Mouse (Mus musculus): Measurements from ENCODE around the gene Atp6v0a2. TPM values are rescaled to one million over a fixed set of nuclear protein-coding genes. Genes with fewer than 3 reads are reported as not detected.

Atp6v0a2 gene
- total and polyA plus RNA-seq, 3 experiments, result 7.7 to 13.2 (median 10.9) TPM

GRCm38 (mm10) chr5:124724997-124725396 lies 96.6 kb downstream of the Atp6v0a2 start, which contains the start of gene Dnah10:
Dnah10 (plus strand) TSS chr5:124725085.
- Histone ChIP-seq H3K4me3 (replicated peaks in 1 of 3; ENCODE audit: low read depth in 2 of 3, low read length in 2 of 3, poor library complexity in 1 of 3) (no peak within 1 kb of the TSS), H3K27ac (ENCODE audit: insufficient read depth, low read depth) (no peak within 1 kb of the TSS), H3K79me2 (replicated peaks; ENCODE audit: control insufficient read depth, extremely low read depth, insufficient read depth, poor library complexity, severe bottlenecking) (no peaks in the 10 kb centered on the region), H3K27me3 (replicated peaks) (no peaks in the 10 kb centered on the region), H3K36me3 (replicated peaks in 1 of 2; ENCODE audit: control insufficient read depth in 1 of 2, insufficient read depth in 1 of 2, low read length in 1 of 2) (peaks cover 20 to 50% of the 10 kb centered on the region in 2 experiments), H3K4me1 (ENCODE audit: control insufficient read depth in 1 of 2, insufficient read depth in 2 of 2) (no peaks in the 10 kb centered on the region; a peak in 1 of 4 replicates), H3K9ac (ENCODE audit: insufficient read depth, low read depth) (no peak within 1 kb of the TSS), H3K9me3 (replicated peaks; ENCODE audit: low read length) (no peaks in the 10 kb centered on the region), H3K4me2 (ENCODE audit: insufficient read depth, low read depth, poor library complexity, severe bottlenecking) (no peak within 1 kb of the TSS)
- in situ Hi-C loops (cut with MboI; ENCODE audit: low pct_ligation_motif_present, low pct_unique_long_range_greater_than_20kb, low sequenced_read_pairs) (no loop called here), dilution Hi-C loops (cut with MboI; ENCODE audit: extremely low pct_ligation_motif_present, extremely low pct_unique_long_range_greater_than_20kb, low sequenced_read_pairs) (no loop called here)
- TF ChIP-seq IRF4 (IDR thresholded peaks at IDR 0.05; ENCODE audit: low read depth, low read length) (no peak), JUND (conservative IDR thresholded peaks at IDR 0.05; ENCODE audit: low read depth, low read length) (no peak), ELF1 (IDR thresholded peaks at IDR 0.05; ENCODE audit: low read depth, low read length) (no peak), ZNF384 (IDR thresholded peaks at IDR 0.05; ENCODE audit: low read depth, low read length) (no peak), USF1 (IDR thresholded peaks at IDR 0.05; ENCODE audit: low read depth, low read length) (no peak), SIN3A (IDR thresholded peaks at IDR 0.05; ENCODE audit: low read length) (no peak), HCFC1 (IDR thresholded peaks at IDR 0.05; ENCODE audit: low read depth, low read length) (no peak), ZKSCAN1 (IDR thresholded peaks at IDR 0.05; ENCODE audit: borderline replicate concordance, low read depth, low read length) (no peak), MEF2A (IDR thresholded peaks at IDR 0.05; ENCODE audit: borderline replicate concordance, low read depth, low read length) (no peak), CHD2 (IDR thresholded peaks at IDR 0.05; ENCODE audit: low read length) (no peak), NELFE (IDR thresholded peaks at IDR 0.05; ENCODE audit: low read depth, low read length) (no peak)
- no peak for DNase-seq (ENCODE audit: extremely low read depth)

GRCm38 (mm10) chr5:124729662-124730206 lies 101.4 kb downstream of the Atp6v0a2 start:
- peak overlapping the region; percentile 20 to 35 (median 29) for H3K4me3 ChIP-seq (replicated peaks in 1 of 3; ENCODE audit: low read depth in 2 of 3, low read length in 2 of 3, poor library complexity in 1 of 3)
- TF ChIP-seq KAT2A (IDR thresholded peaks at IDR 0.05; ENCODE audit: insufficient replicate concordance, low read length) (no peak), ZKSCAN1 (IDR thresholded peaks at IDR 0.05; ENCODE audit: borderline replicate concordance, low read depth, low read length) (no peak), E2F4 (IDR thresholded peaks at IDR 0.05; ENCODE audit: insufficient replicate concordance, low read depth, low read length) (no peak), ZC3H11A (IDR thresholded peaks at IDR 0.05; ENCODE audit: low read depth, low read length) (no peak), MYC (IDR thresholded peaks at IDR 0.05; ENCODE audit: low read depth, low read length) (no peak), ETS1 (conservative IDR thresholded peaks at IDR 0.05; ENCODE audit: low read depth, low read length) (no peak), JUND (conservative IDR thresholded peaks at IDR 0.05; ENCODE audit: low read depth, low read length) (no peak), CHD2 (IDR thresholded peaks at IDR 0.05; ENCODE audit: low read length) (no peak), MAFK (IDR thresholded peaks at IDR 0.05; ENCODE audit: insufficient replicate concordance, low read length) (no peak), USF2 (conservative IDR thresholded peaks at IDR 0.05; ENCODE audit: low read depth, low read length) (no peak)
- no peaks in the 10 kb centered on the region for H3K27me3 ChIP-seq (replicated peaks)
- no peaks in the 10 kb centered on the region; a peak in 1 of 4 replicates for H3K4me1 ChIP-seq (ENCODE audit: control insufficient read depth in 1 of 2, insufficient read depth in 2 of 2)
- H3K9me3 ChIP-seq (replicated peaks; ENCODE audit: low read length), result no peaks in the 10 kb centered on the region
- in situ Hi-C loops (cut with MboI; ENCODE audit: low pct_ligation_motif_present, low pct_unique_long_range_greater_than_20kb, low sequenced_read_pairs) (no loop called here), dilution Hi-C loops (cut with MboI; ENCODE audit: extremely low pct_ligation_motif_present, extremely low pct_unique_long_range_greater_than_20kb, low sequenced_read_pairs) (no loop called here)
- H3K4me2 ChIP-seq (ENCODE audit: insufficient read depth, low read depth, poor library complexity, severe bottlenecking), result peak overlapping the region; percentile 83
- no peaks in the 10 kb centered on the region for H3K79me2 ChIP-seq (replicated peaks; ENCODE audit: control insufficient read depth, extremely low read depth, insufficient read depth, poor library complexity, severe bottlenecking)
- no peak overlapping the region for H3K9ac ChIP-seq (ENCODE audit: insufficient read depth, low read depth)
- DNase-seq (ENCODE audit: extremely low read depth), result no peak
- H3K36me3 ChIP-seq (replicated peaks in 1 of 2; ENCODE audit: control insufficient read depth in 1 of 2, insufficient read depth in 1 of 2, low read length in 1 of 2), result peaks cover 0 to 8% of the 10 kb centered on the region in 2 experiments
- H3K27ac ChIP-seq (ENCODE audit: insufficient read depth, low read depth), result no peak overlapping the region

Data from CH12.LX (cell line).